Mouse (Mus musculus) gastrocnemius, adult 2 months (tissue): ENCODE measurements at regions not wholly inside any gene's neighbourhood (a gene's known extent, or its start where the extent isn't known, plus 50 kb on each side); places are given as distances from the start of the nearest gene placed in this dataset.
A peak's percentile ranks its signal among the peaks of the same experiment; 100 is the strongest.

Experiments
- DNase-seq: peaks from one replicate; pipeline ENCODE4 v3.0.0; 2022
- H3K27ac ChIP-seq: fragments of 200-600 bp; 2 replicates; pipeline ENCODE4 v1.8.1; 2022; ENCODE audit warnings: mild to moderate bottlenecking
- H3K4me3 ChIP-seq: fragments of 200-600 bp; 2 replicates; pipeline ENCODE4 v1.8.1; 2022; ENCODE audit warnings: mild to moderate bottlenecking, moderate library complexity
- CTCF ChIP-seq: fragments of 200-600 bp; IDR thresholded peaks from 2 replicates; pipeline ENCODE4 v1.8.1; 2022; ENCODE audit warnings: antibody characterized with exemption, mild to moderate bottlenecking, moderate library complexity
- intact Hi-C: fragments of 180-260 bp; cut with DNase I; formaldehyde crosslinking; loops from one replicate; pipeline ENCODE4 v1.15.1; 2025

GRCm38 (mm10) chrX:56276348-56276747 lies 63.7 kb upstream of the Gm773 start:
- intact Hi-C loops: no loop called here
- TF ChIP-seq CTCF: peak; percentile 16; the same call in 1 of the 2 replicates
- no peak for DNase-seq
- Histone ChIP-seq H3K27ac (no peak overlapping the region), H3K4me3 (no peak overlapping the region)

- Histone ChIP-seq H3K4me3 (no peak overlapping the region), H3K27ac (no peak overlapping the region)
- intact Hi-C loops: loop anchor here (2.0 kb wide), 1 partner anchor 67 kb away; no protein-coding TSS in a partner anchor
- peak; percentile 60 for TF ChIP-seq CTCF
- peak; percentile 20 for DNase-seq
Observed at GRCm38 (mm10) chrX:56274170-56274569, 61.5 kb upstream of the Gm773 start.

- Histone ChIP-seq H3K27ac (no peak overlapping the region), H3K4me3 (no peak overlapping the region)
- intact Hi-C loops: no loop called here
- no peak for TF ChIP-seq CTCF
- DNase-seq: no peak
Observed at GRCm38 (mm10) chrX:56269706-56270105, 57.0 kb upstream of the Gm773 start.
